Mouse (Mus musculus) ES-E14 (cell line): Measurements from ENCODE around the gene Gdf15. TPM values are rescaled to one million over a fixed set of nuclear protein-coding genes. Genes with fewer than 3 reads are reported as not detected.

ENCODE experiments used
- DNase-seq: peaks from one replicate; pipeline ENCODE4 v3.0.0-alpha.2; 2013; ENCODE audit warnings: low read depth, low spot score
- H3K27ac ChIP-seq: 2 replicates; pipeline ENCODE4 v1.5.1; 2012; ENCODE audit warnings: low read depth, mild to moderate bottlenecking, low read length, moderate library complexity, mixed read lengths; ENCODE audit not compliant: poor library complexity, insufficient read depth, severe bottlenecking
- H3K36me3 ChIP-seq: 2 replicates; pipeline ENCODE4 v1.6.1; 2012; ENCODE audit warnings: mild to moderate bottlenecking, low read length, moderate library complexity, mixed read lengths; ENCODE audit not compliant: control insufficient read depth, poor library complexity, insufficient read depth, severe bottlenecking
- H3K4me1 ChIP-seq, 2 experiments: fragments of 150-350 bp in 1 of 2; sonication (generic) in 1 of 2; 2 replicates each; pipeline ENCODE4 v1.6.1; 2012; ENCODE audit warnings: low read length in 2 of 2, mild to moderate bottlenecking in 1 of 2, mixed read lengths in 1 of 2; ENCODE audit not compliant: control insufficient read depth in 2 of 2, insufficient read depth in 2 of 2, poor library complexity in 1 of 2
- H3K4me3 ChIP-seq, 2 experiments: fragments of 150-350 bp in 1 of 2; sonication (generic) in 1 of 2; 2 replicates each; pipeline ENCODE4 v1.5.1; 2012; ENCODE audit warnings: low read length in 2 of 2, low read depth in 1 of 2, mild to moderate bottlenecking in 1 of 2, mixed read lengths in 1 of 2; ENCODE audit not compliant: insufficient read depth in 1 of 2, poor library complexity in 1 of 2, severe bottlenecking in 1 of 2
- H3K9ac ChIP-seq: 2 replicates; pipeline ENCODE4 v1.6.1; 2012; ENCODE audit warnings: low read depth, mild to moderate bottlenecking, low read length, mixed read lengths; ENCODE audit not compliant: poor library complexity, insufficient read depth, severe bottlenecking
- H3K9me3 ChIP-seq: fragments of 150-350 bp; sonication (generic); 2 replicates; pipeline ENCODE4 v1.6.1; 2012; ENCODE audit warnings: low read depth, mild to moderate bottlenecking, low read length; ENCODE audit not compliant: control insufficient read depth, insufficient read depth
- CHD2 ChIP-seq: IDR thresholded peaks from 2 replicates; pipeline ENCODE4 v1.6.1; 2014; ENCODE audit warnings: mild to moderate bottlenecking, low read depth, low read length, inconsistent platforms
- HCFC1 ChIP-seq: IDR thresholded peaks from 2 replicates; pipeline ENCODE4 v1.6.1; 2012; ENCODE audit warnings: low read length, inconsistent platforms, borderline replicate concordance; ENCODE audit not compliant: insufficient read depth
- MAFK ChIP-seq: IDR thresholded peaks from 2 replicates; pipeline ENCODE4 v1.6.1; 2014; ENCODE audit warnings: mild to moderate bottlenecking, low read depth, low read length, inconsistent platforms; ENCODE audit not compliant: insufficient read depth
- ZC3H11A ChIP-seq: IDR thresholded peaks from 2 replicates; pipeline ENCODE4 v1.6.1; 2012; ENCODE audit warnings: low read depth, mild to moderate bottlenecking, inconsistent platforms, low read length, borderline replicate concordance
- ZNF384 ChIP-seq: IDR thresholded peaks from 2 replicates; pipeline ENCODE4 v1.6.1; 2012; ENCODE audit warnings: low read depth, low read length, inconsistent platforms
- in situ Hi-C, 2 experiments: fragments of 600-800 bp; cut with MboI; formaldehyde crosslinking; loops; one replicate each; pipeline ENCODE4 v1.15.1; 2025; ENCODE audit warnings: low sequenced_read_pairs in 2 of 2, inconsistent platforms in 1 of 2; ENCODE audit not compliant: unreplicated experiment in 2 of 2
- total RNA-seq: library from RNA; depleted of rRNA; stranded (reverse); fragments of 300-350 nt; gene quantifications from 2 replicates; pipeline ENCODE4 v1.2.3, GENCODE M21; 2012

Gdf15 gene
- total RNA-seq, 1 experiment, result 7.0 TPM

DNA sequence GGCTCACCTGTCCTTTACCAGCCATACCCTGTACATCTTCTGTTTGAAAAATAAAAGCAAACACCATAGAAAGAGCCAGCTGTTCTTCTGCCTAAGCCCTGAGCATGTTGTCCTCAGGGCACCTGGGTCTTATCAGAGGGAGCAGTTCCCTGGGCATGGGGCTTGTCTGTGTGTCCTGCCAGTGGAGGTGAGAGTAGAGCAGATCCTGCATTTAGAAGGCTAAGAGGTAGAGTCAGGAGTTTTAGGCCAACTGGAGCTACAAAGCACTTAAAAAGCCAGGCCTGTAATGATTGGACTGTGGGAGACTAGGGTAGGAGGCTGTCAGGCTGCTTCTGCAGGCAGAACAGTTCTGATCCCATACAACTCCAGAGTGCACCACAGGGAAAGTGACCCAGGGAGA, 46.4 kb upstream of the Gdf15 start:
- Histone ChIP-seq H3K36me3 (peaks cover 31% of the 10 kb centered on the region; the same call in 1 of the 2 replicates), H3K9me3 (no peaks in the 10 kb centered on the region), H3K4me3 (no peak overlapping the region), H3K9ac (no peak overlapping the region), H3K4me1 (peaks cover 18 to 36% of the 10 kb centered on the region in 2 experiments), H3K27ac (no peak overlapping the region)
- DNase-seq, result no peak
- in situ Hi-C loops, result no loop called here
- no peak for TF ChIP-seq ZNF384
- no peak for TF ChIP-seq CHD2
- TF ChIP-seq HCFC1, result no peak

DNA sequence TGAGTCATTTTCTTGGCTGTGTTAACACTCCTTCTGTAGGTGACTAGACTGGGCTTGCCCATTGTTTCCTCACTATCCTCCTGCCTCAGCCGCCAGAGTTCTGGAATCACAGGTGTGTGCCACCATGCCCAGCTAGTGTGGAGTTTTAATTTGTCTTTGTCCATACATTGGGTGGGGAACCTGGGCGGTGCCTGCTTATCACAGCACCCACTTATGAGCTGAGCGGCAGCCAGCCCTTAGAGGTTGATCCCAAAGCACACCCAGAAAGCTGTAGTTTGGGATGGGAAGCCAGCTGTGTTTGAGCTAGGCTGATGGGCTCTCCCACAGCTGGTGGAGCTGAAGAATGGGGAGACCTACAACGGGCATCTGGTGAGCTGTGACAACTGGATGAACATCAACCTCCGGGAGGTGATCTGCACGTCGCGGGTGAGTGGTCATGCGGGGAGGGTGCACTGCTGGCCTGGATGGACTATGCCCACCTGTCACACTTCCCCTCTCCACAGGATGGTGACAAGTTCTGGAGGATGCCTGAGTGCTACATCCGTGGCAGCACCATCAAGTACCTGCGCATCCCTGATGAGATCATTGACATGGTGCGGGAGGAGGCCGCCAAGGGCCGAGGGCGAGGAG, 45.3 kb upstream of the Gdf15 start:
- no peak for DNase-seq
- peak overlapping the region; percentile 4; the same call in 1 of the 2 replicates for H3K9ac ChIP-seq

DNA sequence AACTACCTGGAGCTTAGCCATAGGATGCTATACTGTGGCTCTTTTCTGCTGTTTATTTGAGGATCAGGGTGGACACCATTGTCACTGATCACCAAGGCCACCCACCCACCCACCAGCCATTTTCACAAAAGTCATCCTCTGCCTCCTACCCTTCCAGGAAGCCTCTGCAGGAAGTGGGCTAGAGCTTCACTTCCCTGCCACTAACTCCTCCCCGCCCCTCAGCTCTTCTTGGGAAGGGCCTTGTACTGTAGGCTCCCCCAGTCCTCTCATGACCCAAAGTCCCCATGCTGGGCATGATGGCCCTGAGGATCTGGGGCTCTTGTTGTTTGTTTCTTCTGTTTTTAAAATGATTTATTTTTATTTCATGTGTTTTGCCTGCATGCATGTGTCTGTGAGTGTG, 43.1 kb upstream of the Gdf15 start:
- H3K4me1 ChIP-seq, result peaks cover 19 to 41% of the 10 kb centered on the region in 2 experiments
- TF ChIP-seq CHD2 (no peak), HCFC1 (no peak), MAFK (no peak), ZC3H11A (no peak), ZNF384 (no peak)
- H3K36me3 ChIP-seq, result peaks cover 31% of the 10 kb centered on the region; the same call in 1 of the 2 replicates
- in situ Hi-C loops, result no loop called here
- peak overlapping the region; percentile 99; the same call in 1 of the 2 replicates for H3K27ac ChIP-seq
- peak overlapping the region; percentile 19 to 97; a peak in 2 of 4 replicates for H3K4me3 ChIP-seq
- H3K9me3 ChIP-seq, result no peaks in the 10 kb centered on the region
- DNase-seq, result no peak
- H3K9ac ChIP-seq, result peak overlapping the region; percentile 99; the same call in 1 of the 2 replicates

More for the DNA sequence above, 45.3 kb upstream of the Gdf15 start:
- in situ Hi-C loops, result no loop called here
- no peak overlapping the region for H3K4me3 ChIP-seq
- H3K9me3 ChIP-seq, result no peaks in the 10 kb centered on the region
- H3K36me3 ChIP-seq, result peaks cover 31% of the 10 kb centered on the region; the same call in 1 of the 2 replicates
- peaks cover 18 to 36% of the 10 kb centered on the region in 2 experiments for H3K4me1 ChIP-seq
- TF ChIP-seq ZNF384 (no peak), CHD2 (no peak), MAFK (no peak), HCFC1 (no peak), ZC3H11A (no peak)
- no peak overlapping the region for H3K27ac ChIP-seq

DNA sequence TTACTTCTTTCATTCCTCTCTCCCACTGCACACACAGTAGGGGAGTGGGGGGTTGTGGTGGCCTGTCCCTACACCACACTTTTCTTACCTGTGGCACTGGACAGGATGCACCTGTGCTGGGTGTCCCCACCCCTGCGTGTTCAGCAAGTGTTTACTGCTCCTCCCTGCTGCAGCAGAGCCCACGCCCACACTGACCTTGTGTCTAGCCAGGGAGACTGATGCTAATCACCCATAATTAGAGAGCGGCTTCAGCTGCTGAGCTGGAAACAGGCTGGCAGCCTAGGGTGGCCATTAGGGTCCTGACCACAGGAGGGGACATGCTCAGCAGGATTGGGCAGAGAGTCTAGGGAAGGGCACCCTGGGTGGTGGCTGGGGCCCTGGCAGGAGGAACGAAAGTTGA, 42.5 kb upstream of the Gdf15 start:
- Histone ChIP-seq H3K9ac (peak overlapping the region; percentile 99), H3K9me3 (no peaks in the 10 kb centered on the region), H3K36me3 (peaks cover 30% of the 10 kb centered on the region; the same call in 1 of the 2 replicates), H3K4me1 (peaks cover 19 to 38% of the 10 kb centered on the region in 2 experiments), H3K27ac (peak overlapping the region; percentile 99), H3K4me3 (peak overlapping the region; percentile 19 to 97; a peak in 3 of 4 replicates)
- no peak for DNase-seq
- TF ChIP-seq CHD2, result no peak
- TF ChIP-seq ZNF384, result no peak
- no peak for TF ChIP-seq ZC3H11A
- no peak for TF ChIP-seq MAFK
- no peak for TF ChIP-seq HCFC1
- in situ Hi-C loops, result no loop called here

DNA sequence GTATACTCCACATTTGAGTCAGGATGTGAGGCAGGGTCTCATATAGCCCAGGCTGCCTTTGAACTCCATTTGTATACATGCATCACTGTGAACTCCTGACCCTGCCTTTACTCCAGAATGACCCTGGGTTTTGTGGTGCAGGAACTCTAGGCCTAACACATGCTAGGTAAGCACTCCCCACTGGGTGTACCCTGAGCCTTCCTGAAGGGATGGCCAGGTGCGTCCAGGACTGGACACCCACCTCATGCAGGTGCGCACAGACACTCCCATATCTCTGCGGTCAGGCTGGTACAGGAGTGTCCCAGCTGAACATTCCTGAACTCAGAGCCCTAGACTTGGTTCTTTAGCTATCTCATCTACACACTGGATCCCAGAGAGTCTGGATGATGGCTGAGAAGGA, 41.9 kb upstream of the Gdf15 start:
- H3K4me3 ChIP-seq, result peak overlapping the region; percentile 94 to 97
- no peaks in the 10 kb centered on the region for H3K9me3 ChIP-seq
- peak overlapping the region; percentile 99 for H3K27ac ChIP-seq
- H3K4me1 ChIP-seq, result peaks cover 16 to 34% of the 10 kb centered on the region in 2 experiments
- TF ChIP-seq CHD2, result no peak
- no peak for TF ChIP-seq ZC3H11A
- in situ Hi-C loops, result no loop called here
- H3K36me3 ChIP-seq, result peaks cover 25% of the 10 kb centered on the region; the same call in 1 of the 2 replicates
- no peak for DNase-seq
- peak overlapping the region; percentile 99 for H3K9ac ChIP-seq
